Mouse (Mus musculus): ENCODE measurements around the gene Rab3il1.

The Rab3il1 gene

GRCm38 (mm10) chr19:10060783-10061590 lies 59.5 kb downstream of the Rab3il1 start:
- no peak for DNase-seq (ENCODE audit: low spot score in 2 of 2)

- no peak for DNase-seq (ENCODE audit: low spot score in 2 of 2)
Observed at GRCm38 (mm10) chr19:10061624-10062023, 60.2 kb downstream of the Rab3il1 start.

- DNase-seq (ENCODE audit: low spot score in 2 of 2) = no peak
Observed at GRCm38 (mm10) chr19:10062292-10062691, 60.8 kb downstream of the Rab3il1 start.

GRCm38 (mm10) chr19:10062862-10063261 lies 61.4 kb downstream of the Rab3il1 start:
- DNase-seq (ENCODE audit: low spot score in 2 of 2) = no peak

GRCm38 (mm10) chr19:10064173-10065012 lies 62.9 kb downstream of the Rab3il1 start:
- DNase-seq (ENCODE audit: low spot score in 2 of 2) = no peak

- no peak for DNase-seq (ENCODE audit: low spot score in 2 of 2)
Observed at GRCm38 (mm10) chr19:10065465-10066188, 64.2 kb downstream of the Rab3il1 start.

GRCm38 (mm10) chr19:10066189-10066500 lies 64.7 kb downstream of the Rab3il1 start:
- no peak for DNase-seq (ENCODE audit: low spot score in 2 of 2)

GRCm38 (mm10) chr19:10066502-10066901 lies 65.0 kb downstream of the Rab3il1 start:
- DNase-seq (ENCODE audit: low spot score in 2 of 2) = no peak

GRCm38 (mm10) chr19:10067701-10068100 lies 66.2 kb downstream of the Rab3il1 start:
- no peak for DNase-seq (ENCODE audit: low spot score in 2 of 2)

GRCm38 (mm10) chr19:10070186-10070980 lies 68.9 kb downstream of the Rab3il1 start:
- DNase-seq (ENCODE audit: low spot score in 2 of 2) = no peak

- peak; percentile 26 to 40 for DNase-seq (ENCODE audit: low spot score in 2 of 2)
Observed at GRCm38 (mm10) chr19:10071166-10071565, 69.7 kb downstream of the Rab3il1 start.

GRCm38 (mm10) chr19:10071892-10072291 lies 70.4 kb downstream of the Rab3il1 start:
- no peak for DNase-seq (ENCODE audit: low spot score in 2 of 2)

- DNase-seq (ENCODE audit: low spot score in 2 of 2) = no peak
Observed at GRCm38 (mm10) chr19:10073145-10073544, 71.7 kb downstream of the Rab3il1 start.

GRCm38 (mm10) chr19:10078392-10078791 lies 76.9 kb downstream of the Rab3il1 start:
- DNase-seq (ENCODE audit: low spot score in 2 of 2) = no peak

GRCm38 (mm10) chr19:10080384-10080783 lies 78.9 kb downstream of the Rab3il1 start:
- DNase-seq (ENCODE audit: low spot score in 2 of 2) = no peak

- DNase-seq (ENCODE audit: low spot score in 2 of 2) = no peak
Observed at GRCm38 (mm10) chr19:10082105-10082504, 80.6 kb downstream of the Rab3il1 start.

- no peak for DNase-seq (ENCODE audit: low spot score in 2 of 2)
Observed at GRCm38 (mm10) chr19:10085454-10085853, 84.0 kb downstream of the Rab3il1 start.

GRCm38 (mm10) chr19:10086976-10087375 lies 85.5 kb downstream of the Rab3il1 start:
- no peak for DNase-seq (ENCODE audit: low spot score in 2 of 2)
